Mouse (Mus musculus) olfactory bulb, adult 2 months (tissue): ENCODE measurements around the gene Map3k11. TPM values are rescaled to one million over a fixed set of nuclear protein-coding genes. Genes with fewer than 3 reads are reported as not detected.

Experiments
- H3K27ac ChIP-seq: fragments of 200-500 bp; 2 replicates; pipeline ENCODE4 v1.5.1; 2012; ENCODE audit warnings: low read depth, low read length; ENCODE audit not compliant: insufficient read depth
- H3K4me1 ChIP-seq: fragments of 200-500 bp; 2 replicates; pipeline ENCODE4 v1.6.1; 2012; ENCODE audit warnings: low read length; ENCODE audit not compliant: control insufficient read depth, insufficient read depth
- H3K4me3 ChIP-seq: fragments of 200-500 bp; 2 replicates; pipeline ENCODE4 v1.5.1; 2012; ENCODE audit warnings: mild to moderate bottlenecking, low read depth, low read length, moderate library complexity; ENCODE audit not compliant: insufficient read depth
- CTCF ChIP-seq: fragments of 200-500 bp; IDR thresholded peaks from 2 replicates; pipeline ENCODE4 v1.5.1; 2012; ENCODE audit warnings: low read depth, mild to moderate bottlenecking, low read length, moderate library complexity; ENCODE audit not compliant: insufficient read depth
- POLR2A ChIP-seq: fragments of 200-500 bp; IDR thresholded peaks from 2 replicates; pipeline ENCODE4 v1.6.1; 2012; ENCODE audit warnings: mild to moderate bottlenecking, low read depth, low read length, moderate library complexity; ENCODE audit not compliant: insufficient read depth
- WGBS: fragments of 180-500 bp; shearing (Covaris S2); methylation state at CpG from one replicate; pipeline ENCODE4 v1.1.7; 2018; 5-methylcytosine and 5-hydroxymethylcytosine counted together
- polyA plus RNA-seq: library from polyadenylated mRNA; stranded (reverse); fragments of >200 nt; gene quantifications from 2 replicates; pipeline ENCODE4 v1.2.4, GENCODE M21; 2012; ENCODE audit warnings: low replicate concordance; ENCODE audit not compliant: missing spikeins, insufficient read depth, insufficient read length

Map3k11 gene
- polyA plus RNA-seq, 1 experiment, result not detected

DNA sequence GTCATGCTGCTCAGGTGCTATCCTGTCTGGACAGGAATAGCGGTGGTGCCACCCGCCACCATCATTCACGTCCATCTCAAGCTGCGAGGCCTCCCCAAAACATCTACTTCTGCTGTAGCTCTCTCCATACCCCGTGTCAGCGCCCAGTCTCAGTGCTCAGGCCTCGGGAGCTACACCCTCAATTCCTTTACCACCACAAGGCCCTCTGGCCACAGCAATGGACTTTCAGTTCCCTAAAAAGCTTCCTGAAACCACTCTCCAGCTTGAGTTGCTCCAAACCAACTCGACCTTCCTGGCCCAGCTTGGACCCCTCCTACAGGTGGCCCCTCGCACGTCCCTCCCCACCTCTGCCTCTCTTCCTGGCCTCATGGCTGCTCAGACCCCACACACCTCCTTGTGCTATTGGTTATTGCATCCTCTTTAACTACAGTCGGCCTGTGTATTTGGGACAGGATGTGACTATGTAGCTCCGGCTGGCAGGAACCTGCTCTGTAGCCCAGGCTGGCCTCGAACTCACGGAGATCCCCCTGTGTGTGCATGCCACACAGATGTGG, 23.4 kb downstream of the Map3k11 start:
- no peak overlapping the region for H3K27ac ChIP-seq
- no peak overlapping the region for H3K4me3 ChIP-seq

GRCm38 (mm10) chr19:5713255-5713654, 24.7 kb downstream of the Map3k11 start:
- Histone ChIP-seq H3K4me1 (peaks cover 24% of the 10 kb centered on the region), H3K27ac (no peak overlapping the region), H3K4me3 (no peak overlapping the region)
- TF ChIP-seq CTCF (no peak), POLR2A (no peak)
- WGBS, result 73% methylated on average over 5 of the region's 5 CpGs

More for the DNA sequence above, 23.4 kb downstream of the Map3k11 start:
- WGBS, result 92% methylated on average over 14 of the region's 14 CpGs
- TF ChIP-seq POLR2A (no peak), CTCF (no peak)
- H3K4me1 ChIP-seq, result peaks cover 20% of the 10 kb centered on the region

- no peak for TF ChIP-seq CTCF
- no peak for TF ChIP-seq POLR2A
- H3K4me1 ChIP-seq, result peaks cover 24% of the 10 kb centered on the region
- H3K27ac ChIP-seq, result no peak overlapping the region
- 16% methylated on average over 2 of the region's 2 CpGs for WGBS
- no peak overlapping the region for H3K4me3 ChIP-seq
Observed at GRCm38 (mm10) chr19:5713730-5714129, 25.2 kb downstream of the Map3k11 start.

DNA sequence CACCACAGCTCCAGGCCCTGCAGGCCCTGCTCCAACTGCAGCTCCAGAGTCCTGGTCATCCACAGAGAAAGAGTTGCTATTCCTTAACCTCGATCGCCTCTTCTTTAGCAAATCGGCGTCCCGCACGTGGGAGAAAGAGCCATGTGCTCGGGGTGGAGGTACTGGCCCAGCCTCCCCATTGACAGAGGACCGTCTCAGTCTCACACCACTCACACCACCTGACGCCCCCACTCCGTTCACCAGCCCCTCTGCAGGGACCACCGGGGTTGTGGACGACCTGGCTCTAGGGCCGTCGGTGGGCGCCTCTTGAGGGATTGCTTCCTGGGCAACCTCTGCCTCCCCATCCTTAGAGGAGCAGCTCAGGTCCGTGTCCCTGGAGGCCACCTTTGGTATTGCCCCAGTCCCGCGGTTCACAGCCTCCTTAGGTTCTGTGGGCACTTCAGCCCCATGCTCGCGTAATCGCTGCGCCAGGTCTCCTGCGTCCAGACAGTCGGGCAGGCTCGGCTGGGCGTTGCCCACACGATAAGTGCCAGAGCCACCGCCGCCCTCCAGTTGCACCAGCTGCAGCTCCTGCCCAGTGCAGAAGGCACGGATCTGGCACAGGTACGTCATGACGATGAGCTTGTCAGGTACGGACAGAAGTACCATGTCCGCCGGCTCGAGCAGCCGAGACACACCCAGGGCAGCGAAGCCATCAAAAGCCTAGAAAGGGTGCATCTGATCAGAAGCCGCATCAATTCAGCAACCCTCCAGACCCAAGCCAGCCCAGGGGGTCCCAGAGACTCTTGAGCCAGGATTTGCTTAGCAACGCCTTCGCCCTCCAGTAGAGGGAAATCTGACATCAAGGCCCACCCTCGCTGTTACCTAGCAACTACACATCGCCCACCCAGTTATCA, 27.5 kb downstream of the Map3k11 start:
- peaks cover 24% of the 10 kb centered on the region for H3K4me1 ChIP-seq
- TF ChIP-seq CTCF, result peak; percentile 50; the same call in 1 of the 2 replicates
- TF ChIP-seq POLR2A, result no peak
- WGBS, result 26% methylated on average over 43 of the region's 43 CpGs
- peak overlapping the region; percentile 31 for H3K4me3 ChIP-seq
- H3K27ac ChIP-seq, result no peak overlapping the region

DNA sequence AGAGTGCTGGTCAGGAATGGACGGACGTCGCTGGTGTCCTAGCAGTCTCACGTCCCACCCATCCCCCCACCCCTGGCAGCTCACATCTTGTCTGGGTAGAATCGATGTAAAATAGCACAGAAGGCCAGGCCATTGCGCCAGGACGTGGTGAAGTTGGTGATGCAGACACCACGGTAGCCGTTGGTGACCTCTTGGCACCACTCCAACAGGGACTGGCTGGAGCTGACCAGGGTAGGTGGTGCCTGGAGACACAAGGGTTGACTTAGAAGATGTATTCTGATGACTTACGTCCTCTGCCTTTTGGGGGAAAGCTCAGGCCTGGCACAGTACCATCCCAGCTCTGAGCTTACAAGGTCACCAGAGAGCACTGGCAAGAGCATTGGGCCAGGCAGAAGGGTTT, 28.4 kb downstream of the Map3k11 start:
- H3K4me1 ChIP-seq, result peaks cover 24% of the 10 kb centered on the region
- no peak for TF ChIP-seq POLR2A
- H3K4me3 ChIP-seq, result no peak overlapping the region
- 47% methylated on average over 10 of the region's 10 CpGs for WGBS
- H3K27ac ChIP-seq, result no peak overlapping the region

GRCm38 (mm10) chr19:5721233-5721632, 32.7 kb downstream of the Map3k11 start:
- TF ChIP-seq POLR2A, result no peak
- TF ChIP-seq CTCF, result no peak
- 92% methylated on average over 6 of the region's 6 CpGs for WGBS
- H3K4me3 ChIP-seq, result no peak overlapping the region
- H3K27ac ChIP-seq, result no peak overlapping the region
- peaks cover 15% of the 10 kb centered on the region for H3K4me1 ChIP-seq

GRCm38 (mm10) chr19:5722848-5723425, 34.4 kb downstream of the Map3k11 start:
- WGBS, result 92% methylated on average over 7 of the region's 7 CpGs
- peaks cover 13% of the 10 kb centered on the region for H3K4me1 ChIP-seq
- TF ChIP-seq CTCF (no peak), POLR2A (no peak)
- H3K27ac ChIP-seq, result no peak overlapping the region
- H3K4me3 ChIP-seq, result no peak overlapping the region

DNA sequence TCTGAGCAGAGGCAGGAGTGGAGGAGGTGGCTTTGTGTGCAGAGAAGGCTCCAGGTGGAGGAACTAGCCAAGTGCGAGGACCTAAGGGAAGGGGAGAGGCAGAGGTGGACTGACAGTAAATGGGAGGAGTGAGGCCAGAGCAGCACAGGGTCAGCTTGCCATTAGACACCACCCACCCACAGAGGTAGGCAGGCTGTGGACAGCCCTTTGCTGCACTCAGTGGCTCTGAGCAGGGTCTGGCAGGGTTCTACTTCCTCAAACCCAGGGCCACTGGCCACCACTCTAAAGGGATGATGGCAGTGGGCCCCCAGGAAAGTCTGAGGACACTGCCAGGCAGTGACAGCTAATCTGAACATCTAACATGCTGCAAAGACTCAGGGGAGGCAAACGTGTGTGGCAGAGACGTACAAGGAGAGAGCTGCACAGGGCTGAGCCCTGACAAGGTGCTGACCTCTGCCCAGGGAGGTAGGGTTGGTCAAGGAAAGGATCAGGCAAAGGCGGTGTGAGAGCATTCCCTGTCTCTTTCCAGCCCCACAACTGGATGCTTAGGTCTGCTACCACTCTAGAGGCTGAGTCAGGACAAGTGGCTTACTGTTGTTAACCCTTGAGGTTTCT, 35.5 kb downstream of the Map3k11 start:
- 74% methylated on average over 4 of the region's 4 CpGs for WGBS
- TF ChIP-seq CTCF, result no peak
- TF ChIP-seq POLR2A, result no peak
- Histone ChIP-seq H3K27ac (no peak overlapping the region), H3K4me3 (no peak overlapping the region), H3K4me1 (peaks cover 21% of the 10 kb centered on the region)

DNA sequence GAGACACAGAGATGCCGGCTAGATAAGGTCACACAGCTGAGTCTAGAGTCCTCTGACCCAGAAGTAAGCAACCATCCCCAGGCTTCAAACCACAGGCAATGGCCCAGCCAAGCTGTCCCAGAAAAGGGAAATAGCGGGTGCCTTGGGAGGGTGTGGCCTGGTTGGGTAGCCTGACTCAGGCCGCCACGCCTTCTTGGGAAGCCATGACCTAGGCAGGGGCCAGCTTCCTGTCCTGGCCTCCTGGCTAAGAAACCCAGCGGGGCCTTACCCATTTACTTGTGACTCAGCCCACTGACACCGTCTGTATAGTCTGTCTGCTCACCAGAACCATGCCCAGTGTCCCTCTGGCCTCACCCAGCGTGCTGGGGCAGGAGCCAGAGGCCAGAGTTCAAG, 36.0 kb downstream of the Map3k11 start:
- no peak overlapping the region for H3K27ac ChIP-seq

More for the DNA sequence above, 36.0 kb downstream of the Map3k11 start:
- H3K4me3 ChIP-seq, result no peak overlapping the region
- H3K4me1 ChIP-seq, result peaks cover 21% of the 10 kb centered on the region
- TF ChIP-seq CTCF (no peak), POLR2A (no peak)
- 82% methylated on average over 7 of the region's 7 CpGs for WGBS
